Mouse (Mus musculus): ENCODE data around the gene Nol11. TPM values are rescaled to one million over a fixed set of nuclear protein-coding genes. Genes with fewer than 3 reads are reported as not detected.

The Nol11 gene
- total and polyA plus RNA-seq, 3 experiments: 62.1 to 172 (median 109) TPM

- peaks cover 63% of the 10 kb centered on the region for H3K79me2 ChIP-seq (replicated peaks; ENCODE audit: control insufficient read depth, extremely low read depth, insufficient read depth, poor library complexity, severe bottlenecking)
- no peaks in the 10 kb centered on the region for H3K9me3 ChIP-seq (replicated peaks; ENCODE audit: low read length)
- peaks cover 0 to 44% of the 10 kb centered on the region in 2 experiments for H3K36me3 ChIP-seq (replicated peaks in 1 of 2; ENCODE audit: control insufficient read depth in 1 of 2, insufficient read depth in 1 of 2, low read length in 1 of 2)
- TF ChIP-seq MAFK (IDR thresholded peaks at IDR 0.05; ENCODE audit: insufficient replicate concordance, low read length) (no peak), RCOR1 (conservative IDR thresholded peaks at IDR 0.05; ENCODE audit: low read depth, low read length) (no peak), RAD21 (IDR thresholded peaks at IDR 0.05; ENCODE audit: low read depth, low read length) (no peak), NELFE (IDR thresholded peaks at IDR 0.05; ENCODE audit: low read depth, low read length) (no peak), BHLHE40 (IDR thresholded peaks at IDR 0.05; ENCODE audit: low read depth, low read length) (no peak), CHD2 (IDR thresholded peaks at IDR 0.05; ENCODE audit: low read length) (no peak), TCF12 (IDR thresholded peaks at IDR 0.05; ENCODE audit: low read depth, low read length) (no peak), USF1 (IDR thresholded peaks at IDR 0.05; ENCODE audit: low read depth, low read length) (no peak), TBP (conservative IDR thresholded peaks at IDR 0.05; ENCODE audit: low read depth, low read length) (no peak), ELF1 (IDR thresholded peaks at IDR 0.05; ENCODE audit: low read depth, low read length) (no peak), ZNF384 (IDR thresholded peaks at IDR 0.05; ENCODE audit: low read depth, low read length) (no peak), CHD1 (IDR thresholded peaks at IDR 0.05; ENCODE audit: low read depth, low read length) (no peak), EP300 (IDR thresholded peaks at IDR 0.05; ENCODE audit: low read length) (no peak), MAZ (IDR thresholded peaks at IDR 0.05; ENCODE audit: low read depth, low read length) (no peak)
- dilution Hi-C loops (cut with MboI; ENCODE audit: extremely low pct_ligation_motif_present, extremely low pct_unique_long_range_greater_than_20kb, low sequenced_read_pairs) (no loop called here), in situ Hi-C loops (cut with MboI; ENCODE audit: low pct_ligation_motif_present, low pct_unique_long_range_greater_than_20kb, low sequenced_read_pairs) (no loop called here)
- H3K9ac ChIP-seq (ENCODE audit: insufficient read depth, low read depth): no peak overlapping the region
- peaks cover 4 to 49% of the 10 kb centered on the region in 2 experiments; a peak in 3 of 4 replicates for H3K4me1 ChIP-seq (ENCODE audit: control insufficient read depth in 1 of 2, insufficient read depth in 2 of 2)
- no peak overlapping the region for H3K4me3 ChIP-seq (replicated peaks in 1 of 3; ENCODE audit: low read depth in 2 of 3, low read length in 2 of 3, poor library complexity in 1 of 3)
- DNase-seq (ENCODE audit: extremely low read depth): no peak
- H3K27me3 ChIP-seq (replicated peaks): no peaks in the 10 kb centered on the region
- H3K27ac ChIP-seq (ENCODE audit: insufficient read depth, low read depth): no peak overlapping the region
- no peak overlapping the region for H3K4me2 ChIP-seq (ENCODE audit: insufficient read depth, low read depth, poor library complexity, severe bottlenecking)
Measured at GRCm38 (mm10) chr11:107117789-107118188, 71.4 kb downstream of the Nol11 start.

Other genes starting within 250 kb of the Nol11 start
- 327 and 495 TPM in 2 replicates for gene Kpna2, start 189.8 kb downstream of the Nol11 start, total RNA-seq (2012; rRNA removed)
- gene Kpna2, start 189.8 kb downstream of the Nol11 start, total RNA-seq (2014; rRNA removed): 734 and 759 TPM in 2 replicates
- 536 and 582 TPM in 2 replicates for gene Kpna2, start 189.8 kb downstream of the Nol11 start, polyA plus RNA-seq (2012; ENCODE audit: insufficient read length, low read depth)
- gene 1810010H24Rik, start 163.7 kb downstream of the Nol11 start, total RNA-seq (2012; rRNA removed): 0.29 and 1.1 TPM in 2 replicates
- 0.82 and 1.7 TPM in 2 replicates for gene 1810010H24Rik, start 163.7 kb downstream of the Nol11 start, total RNA-seq (2014; rRNA removed)
- gene 1810010H24Rik, start 163.7 kb downstream of the Nol11 start, polyA plus RNA-seq (2012; ENCODE audit: insufficient read length, low read depth): 0.53 and 0.83 TPM in 2 replicates
- 28.0 and 29.6 TPM in 2 replicates for gene Bptf, start 57.3 kb downstream of the Nol11 start, total RNA-seq (2012; rRNA removed)
- gene Bptf, start 57.3 kb downstream of the Nol11 start, total RNA-seq (2014; rRNA removed): 22.1 and 22.2 TPM in 2 replicates
- 55.6 and 63.9 TPM in 2 replicates for gene Bptf, start 57.3 kb downstream of the Nol11 start, polyA plus RNA-seq (2012; ENCODE audit: insufficient read length, low read depth)